Mouse (Mus musculus) cerebellum, adult 2 months (tissue): ENCODE results near the gene Raph1. TPM values are rescaled to one million over a fixed set of nuclear protein-coding genes. Genes with fewer than 3 reads are reported as not detected.

Experiments used
- DNase-seq, 2 experiments: peaks; one replicate each; pipeline ENCODE4 v3.0.0; 2021
- H3K27ac ChIP-seq: fragments of 200-500 bp; 2 replicates; pipeline ENCODE4 v1.5.1; 2012; ENCODE audit warnings: low read length, control low read depth, inconsistent platforms; ENCODE audit not compliant: insufficient read depth
- H3K27me3 ChIP-seq: fragments of 200-500 bp; 2 replicates; pipeline ENCODE4 v1.6.1; 2012; ENCODE audit warnings: inconsistent platforms, mild to moderate bottlenecking, low read length, moderate library complexity; ENCODE audit not compliant: control insufficient read depth, insufficient read depth
- H3K4me1 ChIP-seq: fragments of 200-500 bp; 2 replicates; pipeline ENCODE4 v1.6.1; 2011; ENCODE audit warnings: low read length; ENCODE audit not compliant: control insufficient read depth, insufficient read depth
- H3K4me3 ChIP-seq: fragments of 200-500 bp; replicated peaks from 2 replicates; pipeline ENCODE3; 2011; ENCODE audit warnings: mild to moderate bottlenecking, low read depth, low read length, control low read depth; ENCODE audit not compliant: insufficient read depth
- CTCF ChIP-seq: fragments of 200-500 bp; IDR thresholded peaks from 2 replicates; pipeline ENCODE4 v1.5.1; 2011; ENCODE audit warnings: low read depth, mild to moderate bottlenecking, control low read depth, low read length, moderate library complexity, borderline replicate concordance; ENCODE audit not compliant: insufficient read depth
- POLR2A ChIP-seq: fragments of 200-500 bp; IDR thresholded peaks from 2 replicates; pipeline ENCODE4 v1.6.1; 2011; ENCODE audit warnings: low read length, control low read depth, borderline replicate concordance; ENCODE audit not compliant: insufficient read depth
- WGBS: fragments of 180-500 bp; shearing (Covaris S2); methylation state at CpG from one replicate; pipeline ENCODE4 v1.1.7; 2018; 5-methylcytosine and 5-hydroxymethylcytosine counted together
- polyA plus RNA-seq: library from polyadenylated mRNA; depleted of rRNA; stranded (reverse); fragments of >200 nt; gene quantifications from 2 replicates; pipeline ENCODE4 v1.2.3, GENCODE M21; 2012

The Raph1 gene
- polyA plus RNA-seq, 1 experiment: 11.1 TPM

DNA sequence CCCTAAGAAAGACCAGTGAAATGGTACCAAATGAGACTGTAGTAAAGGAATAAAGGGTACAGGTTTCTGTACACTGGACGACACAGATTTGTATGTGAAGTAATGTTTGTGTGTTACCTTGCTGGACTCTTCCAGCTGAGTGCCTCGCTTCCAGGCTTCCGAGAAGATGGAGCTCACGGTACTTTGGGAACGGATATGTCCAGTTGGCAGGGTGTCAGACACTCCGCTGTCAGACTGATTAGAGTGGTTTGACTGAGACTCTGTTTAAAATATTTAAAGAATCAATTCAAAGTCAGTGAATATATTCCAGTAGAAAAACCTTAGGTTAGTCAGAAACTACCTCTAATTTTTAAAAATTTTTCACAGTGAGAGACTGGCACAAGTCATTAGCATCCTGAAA, 73.5 kb downstream of the Raph1 start:
- Histone ChIP-seq H3K4me3 (no peak overlapping the region), H3K27ac (no peak overlapping the region), H3K27me3 (no peaks in the 10 kb centered on the region), H3K4me1 (peaks cover 26% of the 10 kb centered on the region)
- DNase-seq: peak in 1 of 2 experiments; percentile 22
- no peak for TF ChIP-seq POLR2A
- WGBS: 26% methylated on average over 6 of the region's 6 CpGs

DNA sequence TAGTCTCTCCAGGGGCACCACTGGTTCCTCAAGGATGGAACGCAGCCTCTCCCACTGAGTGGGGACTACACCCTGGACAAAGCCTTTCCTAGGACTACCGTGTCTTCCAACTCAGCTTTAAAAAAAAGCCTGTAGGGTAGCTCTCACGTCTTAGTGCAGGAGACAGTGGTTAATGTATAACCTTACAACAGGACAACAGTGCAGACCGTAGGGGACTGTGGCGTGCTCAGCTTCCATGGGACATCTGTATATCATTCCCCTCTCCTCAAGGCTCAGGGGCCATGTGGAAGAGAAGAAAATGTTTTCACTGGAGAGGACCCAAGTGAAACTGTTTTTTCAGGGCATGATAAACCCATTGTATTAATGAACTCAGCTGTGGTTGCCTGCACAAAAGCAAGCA, 74.5 kb downstream of the Raph1 start:
- Histone ChIP-seq H3K4me1 (peaks cover 29% of the 10 kb centered on the region), H3K4me3 (no peak overlapping the region), H3K27me3 (no peaks in the 10 kb centered on the region), H3K27ac (no peak overlapping the region)
- no peak for TF ChIP-seq CTCF
- no peak for TF ChIP-seq POLR2A
- DNase-seq: no peak
- 86% methylated on average over 5 of the region's 5 CpGs for WGBS

DNA sequence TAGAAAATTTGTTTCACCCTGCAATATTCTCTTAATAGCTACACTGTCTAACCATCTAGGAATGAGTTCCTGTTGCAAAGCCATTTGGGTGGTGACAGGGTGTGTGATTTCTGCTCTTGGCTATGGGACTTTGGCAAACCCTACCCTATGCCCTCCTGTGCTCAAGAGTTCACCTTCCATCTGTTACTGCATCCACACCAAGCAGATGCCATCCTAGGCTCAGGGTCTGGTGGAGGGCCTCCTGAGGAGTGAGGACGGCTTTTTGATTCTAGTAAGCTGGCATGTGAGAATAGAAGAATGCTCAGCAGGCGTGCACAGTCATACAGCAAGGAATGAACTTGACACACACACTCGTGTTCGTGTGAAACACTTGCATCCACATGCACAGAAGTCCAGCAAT, 76.4 kb downstream of the Raph1 start:
- 9% methylated on average over 4 of the region's 4 CpGs for WGBS
- Histone ChIP-seq H3K27me3 (no peaks in the 10 kb centered on the region), H3K27ac (no peak overlapping the region; the same call in 1 of the 2 replicates), H3K4me3 (no peak overlapping the region), H3K4me1 (peaks cover 29% of the 10 kb centered on the region)
- DNase-seq: peak; percentile 71 to 86
- no peak for TF ChIP-seq CTCF
- no peak for TF ChIP-seq POLR2A

DNA sequence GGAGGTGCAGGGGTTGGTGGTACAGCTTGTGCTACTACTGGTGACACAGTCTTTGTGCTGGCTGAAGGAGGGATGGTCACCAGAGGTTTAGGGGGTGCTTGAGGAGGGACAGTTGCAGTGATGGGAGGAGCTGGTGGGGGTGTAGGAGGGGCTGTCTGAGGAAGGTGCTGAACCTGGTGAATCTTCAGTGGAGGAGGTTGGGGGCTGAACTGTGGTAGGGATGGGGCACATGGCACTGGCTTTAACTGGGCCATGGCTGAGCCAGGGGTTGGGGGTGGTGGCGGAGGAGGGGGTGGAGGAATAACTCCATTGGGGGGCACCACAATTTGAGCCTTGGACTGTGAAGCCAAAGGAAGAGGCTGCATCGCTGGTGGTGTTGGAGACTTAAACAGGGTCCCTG, 77.2 kb downstream of the Raph1 start:
- Histone ChIP-seq H3K4me1 (peaks cover 29% of the 10 kb centered on the region), H3K27ac (no peak overlapping the region), H3K4me3 (no peak overlapping the region), H3K27me3 (no peaks in the 10 kb centered on the region)
- 87% methylated on average over 2 of the region's 2 CpGs for WGBS
- TF ChIP-seq CTCF (no peak), POLR2A (no peak)
- DNase-seq: no peak

DNA sequence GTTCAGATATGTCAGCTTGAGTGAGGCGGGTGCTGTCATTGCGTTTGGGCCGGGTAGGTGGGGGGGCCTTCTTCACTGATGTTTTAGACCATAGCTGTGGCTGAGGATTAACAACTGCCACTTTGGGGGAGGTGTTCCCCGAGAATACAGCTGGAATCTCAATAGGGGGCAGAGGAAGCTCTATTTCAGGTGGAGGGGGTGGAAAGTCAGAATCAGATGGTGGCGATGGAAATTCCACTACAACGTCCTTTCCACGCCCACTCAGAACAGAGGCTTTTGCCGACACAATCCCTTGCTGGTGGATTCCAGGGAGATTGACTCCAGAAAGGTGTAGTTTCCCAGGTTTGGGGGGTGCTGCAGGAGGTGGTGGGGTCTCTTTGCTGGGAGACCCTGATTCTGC, 78.3 kb downstream of the Raph1 start:
- no peak overlapping the region for H3K27ac ChIP-seq
- no peak for TF ChIP-seq CTCF
- TF ChIP-seq POLR2A: no peak

DNA sequence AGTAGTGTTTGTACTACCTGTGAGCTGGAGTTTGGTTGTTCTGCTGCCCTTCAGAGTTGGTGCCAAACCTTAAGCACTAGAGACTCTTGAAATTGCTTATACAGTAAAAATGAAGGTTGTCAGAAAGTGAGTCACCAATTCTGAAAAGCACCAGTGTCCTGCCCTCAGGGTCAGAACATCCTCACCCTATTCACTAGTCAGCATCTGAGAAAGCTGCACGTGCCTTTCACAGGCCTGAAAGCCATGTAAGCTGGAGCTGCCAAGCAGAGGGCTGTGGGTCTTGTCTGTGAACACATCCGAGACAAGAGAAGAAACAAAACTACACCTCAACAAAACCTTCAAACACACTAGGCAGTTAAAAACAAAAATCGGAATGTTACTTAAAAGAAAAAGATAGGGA, 81.3 kb downstream of the Raph1 start:
- TF ChIP-seq POLR2A (no peak), CTCF (no peak)
- DNase-seq: no peak

More for the DNA sequence above, 78.3 kb downstream of the Raph1 start:
- Histone ChIP-seq H3K4me3 (no peak overlapping the region), H3K27me3 (no peaks in the 10 kb centered on the region), H3K4me1 (peaks cover 29% of the 10 kb centered on the region)
- no peak for DNase-seq
- 77% methylated on average over 8 of the region's 8 CpGs for WGBS

DNA sequence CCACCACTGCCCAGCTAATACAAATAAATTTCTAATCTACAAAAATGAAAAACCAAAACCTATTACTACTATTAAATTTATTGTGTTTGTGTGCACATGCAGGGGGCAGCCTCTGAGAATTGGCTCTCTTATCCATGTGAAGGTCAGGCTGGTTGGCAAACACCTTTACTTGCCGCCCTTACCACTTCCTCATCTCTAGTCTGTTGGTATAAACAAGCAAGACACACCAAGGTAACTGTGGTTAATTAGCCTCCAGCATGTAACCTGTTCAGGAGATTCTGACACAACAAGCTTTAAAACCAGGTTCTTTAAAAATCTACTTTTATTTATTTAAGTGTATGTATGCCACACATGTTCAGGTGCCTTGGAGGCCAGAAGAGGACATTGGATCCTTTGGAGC, 84.0 kb downstream of the Raph1 start:
- Histone ChIP-seq H3K27me3 (no peaks in the 10 kb centered on the region), H3K4me1 (peaks cover 4% of the 10 kb centered on the region; the same call in 1 of the 2 replicates), H3K27ac (no peak overlapping the region), H3K4me3 (no peak overlapping the region)
- 98% methylated on average over 1 of the region's 1 CpGs for WGBS
- no peak for DNase-seq
- no peak for TF ChIP-seq CTCF
- no peak for TF ChIP-seq POLR2A

More for the DNA sequence above, 81.3 kb downstream of the Raph1 start:
- Histone ChIP-seq H3K27me3 (no peaks in the 10 kb centered on the region), H3K4me3 (no peak overlapping the region), H3K27ac (no peak overlapping the region), H3K4me1 (peaks cover 28% of the 10 kb centered on the region)
- WGBS: 88% methylated on average over 3 of the region's 3 CpGs

DNA sequence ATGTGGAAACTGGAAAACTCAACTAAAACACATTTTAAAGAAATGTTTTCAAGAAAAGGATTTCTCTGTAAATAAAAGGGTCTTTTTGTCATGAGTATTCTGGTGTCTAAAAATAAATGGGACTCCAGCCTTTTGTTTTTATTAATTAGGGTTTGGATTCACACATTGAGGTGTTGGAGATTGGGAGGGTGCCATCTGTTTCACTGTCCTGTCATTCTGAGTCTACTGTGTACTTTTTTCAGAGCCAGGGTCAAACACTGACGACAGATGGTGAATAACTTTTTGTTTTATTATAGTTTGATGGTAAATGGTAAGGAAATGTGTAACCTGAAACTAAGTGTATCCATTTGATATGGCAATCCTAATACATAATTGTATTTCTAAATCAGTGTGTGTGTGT, 85.3 kb downstream of the Raph1 start:
- Histone ChIP-seq H3K4me1 (peaks cover 4% of the 10 kb centered on the region; the same call in 1 of the 2 replicates), H3K27ac (no peak overlapping the region), H3K27me3 (no peaks in the 10 kb centered on the region), H3K4me3 (no peak overlapping the region)
- peak in 1 of 2 experiments; percentile 68 for DNase-seq
- TF ChIP-seq POLR2A (no peak), CTCF (no peak)
- 5% methylated on average over 1 of the region's 1 CpGs for WGBS

DNA sequence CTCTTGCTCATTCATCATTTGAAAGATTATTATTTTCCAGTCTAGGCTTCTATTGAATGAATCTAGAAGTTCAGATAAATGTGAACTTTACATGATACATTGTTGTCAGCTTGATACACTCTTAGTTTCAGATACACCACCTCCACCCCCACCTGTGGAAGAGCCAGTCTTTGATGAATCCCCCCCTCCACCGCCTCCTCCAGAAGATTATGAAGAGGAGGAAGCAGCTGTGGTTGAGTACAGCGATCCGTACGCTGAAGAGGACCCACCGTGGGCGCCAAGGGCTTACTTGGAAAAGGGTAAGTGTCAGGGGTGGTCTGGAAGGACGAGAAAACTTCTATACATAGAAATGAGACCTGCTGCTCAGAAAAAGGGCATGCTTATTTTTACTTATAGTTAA, 96.4 kb downstream of the Raph1 start:
- TF ChIP-seq CTCF (no peak), POLR2A (no peak)
- Histone ChIP-seq H3K4me3 (no peak overlapping the region), H3K27ac (no peak overlapping the region), H3K4me1 (no peaks in the 10 kb centered on the region), H3K27me3 (no peaks in the 10 kb centered on the region)
- DNase-seq: no peak
- WGBS: 82% methylated on average over 7 of the region's 7 CpGs
